Mouse (Mus musculus) hindbrain, embryonic 11.5 days (tissue): Measurements from ENCODE around the gene Npepl1. TPM values are rescaled to one million over a fixed set of nuclear protein-coding genes. Genes with fewer than 3 reads are reported as not detected.

Source experiments
- ATAC-seq: fragments of 200-750 bp; cut with Nextera tagmentation; 2 replicates; pipeline ENCODE4 v1.8.0; 2017; ENCODE audit warnings: mild to moderate bottlenecking, moderate TSS enrichment, moderate library complexity; ENCODE audit not compliant: low FRiP score
- DNase-seq: peaks from one replicate; pipeline ENCODE4 v3.0.0-alpha.2; 2015; ENCODE audit warnings: low spot score
- H3K27ac ChIP-seq: fragments of 300-500 bp; sonication (generic); 2 replicates; pipeline ENCODE4 v1.5.1; 2014; ENCODE audit warnings: mild to moderate bottlenecking, low read depth, low read length
- H3K27me3 ChIP-seq: fragments of 300-500 bp; sonication (generic); 2 replicates; pipeline ENCODE4 v1.6.1; 2014; ENCODE audit warnings: mild to moderate bottlenecking, low read length, moderate library complexity, mixed read lengths; ENCODE audit not compliant: control insufficient read depth, insufficient read depth
- H3K36me3 ChIP-seq: fragments of 300-500 bp; sonication (generic); 2 replicates; pipeline ENCODE4 v1.6.1; 2014; ENCODE audit warnings: mild to moderate bottlenecking, low read length, moderate library complexity, mixed read lengths; ENCODE audit not compliant: control insufficient read depth, insufficient read depth
- H3K4me1 ChIP-seq: fragments of 300-500 bp; sonication (generic); replicated peaks from 2 replicates; pipeline ENCODE4 v1.6.1; 2014; ENCODE audit warnings: low read length, mixed read lengths; ENCODE audit not compliant: control insufficient read depth, insufficient read depth
- H3K4me2 ChIP-seq: fragments of 300-500 bp; sonication (generic); replicated peaks from 2 replicates; pipeline ENCODE4 v1.6.1; 2014; ENCODE audit warnings: mild to moderate bottlenecking, low read depth, low read length
- H3K4me3 ChIP-seq: fragments of 300-500 bp; sonication (generic); 2 replicates; pipeline ENCODE4 v1.5.1; 2014; ENCODE audit warnings: low read depth, low read length
- H3K9ac ChIP-seq: fragments of 300-500 bp; sonication (generic); 2 replicates; pipeline ENCODE4 v1.6.1; 2014; ENCODE audit warnings: low read depth, low read length
- H3K9me3 ChIP-seq: fragments of 300-500 bp; sonication (generic); 2 replicates; pipeline ENCODE4 v1.6.1; 2016; ENCODE audit warnings: low read length; ENCODE audit not compliant: control insufficient read depth
- WGBS: fragments of 180-500 bp; shearing (Covaris S2); extraction: QIAGEN DNeasy Blood & Tissue Kit; methylation state at CpG from one replicate; pipeline ENCODE4 v1.1.7; 2014; 5-methylcytosine and 5-hydroxymethylcytosine counted together
- polyA plus RNA-seq: library from polyadenylated mRNA; unstranded; fragments of >200 nt; fragmentation: Nextera tagmentation; extraction: Ambion mirVana; gene quantifications from 2 replicates; pipeline ENCODE4 v1.2.1, GENCODE M21; 2014

Npepl1 gene
- polyA plus RNA-seq, 1 experiment from 2014 or later, result 24.6 TPM

DNA sequence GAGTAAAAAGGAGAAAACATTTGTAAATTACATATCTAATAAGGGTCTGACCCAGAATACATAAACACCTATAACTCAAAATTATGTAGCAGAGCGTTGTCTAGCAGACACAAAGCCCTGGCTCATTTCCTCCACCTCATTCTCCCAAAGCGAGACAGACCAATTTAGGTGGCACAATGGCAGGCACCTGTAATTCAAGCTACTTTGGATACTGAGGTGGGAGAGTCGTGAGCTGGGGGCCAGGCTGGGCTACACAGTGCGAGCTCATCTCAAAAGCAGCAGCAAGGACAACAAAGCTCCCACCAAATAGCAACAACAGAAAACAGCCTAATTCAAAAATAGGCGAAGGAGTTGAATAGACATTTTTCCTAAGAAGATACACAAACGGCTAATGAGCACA is 18.8 kb downstream of the Npepl1 start:
- peaks cover 4% of the 10 kb centered on the region; the same call in 1 of the 2 replicates for H3K36me3 ChIP-seq
- no peak overlapping the region for H3K4me2 ChIP-seq
- DNase-seq (no peak), ATAC-seq (no peak)
- H3K4me1 ChIP-seq, result 0 out of 2 replicates have a peak, but pooled peaks cover 4% of the 10 kb centered on the region
- H3K27me3 ChIP-seq, result no peaks in the 10 kb centered on the region
- H3K4me3 ChIP-seq, result no peak overlapping the region
- H3K27ac ChIP-seq, result no peak overlapping the region
- WGBS, result 89% methylated on average over 6 of the region's 6 CpGs
- H3K9ac ChIP-seq, result no peak overlapping the region
- no peaks in the 10 kb centered on the region for H3K9me3 ChIP-seq

DNA sequence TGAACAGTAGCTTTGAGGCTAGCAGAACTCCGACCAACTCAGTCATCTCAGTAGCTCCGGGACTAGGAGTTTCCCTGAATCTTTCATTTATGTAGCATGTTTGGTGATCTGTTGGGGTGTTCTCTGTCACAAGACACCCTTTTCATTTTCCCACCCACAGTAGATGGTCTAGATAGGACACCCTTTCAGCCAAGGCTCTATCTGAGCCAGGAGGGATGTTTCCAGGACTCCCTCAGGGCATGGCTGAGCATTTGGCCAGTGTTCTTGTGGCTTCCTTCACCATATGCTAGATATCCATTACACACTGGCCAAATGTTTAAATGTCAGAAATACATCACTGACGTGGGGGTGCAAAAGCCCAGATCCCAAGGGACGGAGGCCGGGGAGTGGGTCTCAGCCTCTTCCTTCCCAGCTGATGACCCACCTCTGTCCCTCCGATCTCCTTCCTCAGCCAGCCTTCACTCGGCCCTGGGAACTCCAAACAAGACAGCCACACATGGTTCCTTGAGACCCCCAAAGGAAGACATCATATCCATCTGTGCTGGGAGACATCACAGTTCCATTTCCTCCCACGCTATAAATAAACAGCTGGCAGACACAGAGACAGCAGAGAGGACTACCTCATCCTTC is 20.4 kb downstream of the Npepl1 start:
- WGBS, result 79% methylated on average over 8 of the region's 8 CpGs
- H3K4me2 ChIP-seq, result no peak overlapping the region
- H3K36me3 ChIP-seq, result no peaks in the 10 kb centered on the region
- H3K4me3 ChIP-seq, result no peak overlapping the region
- no peaks in the 10 kb centered on the region for H3K27me3 ChIP-seq
- H3K27ac ChIP-seq, result no peak overlapping the region
- H3K9me3 ChIP-seq, result no peaks in the 10 kb centered on the region
- no peak for ATAC-seq
- no peak overlapping the region for H3K9ac ChIP-seq
- 0 out of 2 replicates have a peak, but pooled peaks cover 4% of the 10 kb centered on the region for H3K4me1 ChIP-seq
- no peak for DNase-seq

DNA sequence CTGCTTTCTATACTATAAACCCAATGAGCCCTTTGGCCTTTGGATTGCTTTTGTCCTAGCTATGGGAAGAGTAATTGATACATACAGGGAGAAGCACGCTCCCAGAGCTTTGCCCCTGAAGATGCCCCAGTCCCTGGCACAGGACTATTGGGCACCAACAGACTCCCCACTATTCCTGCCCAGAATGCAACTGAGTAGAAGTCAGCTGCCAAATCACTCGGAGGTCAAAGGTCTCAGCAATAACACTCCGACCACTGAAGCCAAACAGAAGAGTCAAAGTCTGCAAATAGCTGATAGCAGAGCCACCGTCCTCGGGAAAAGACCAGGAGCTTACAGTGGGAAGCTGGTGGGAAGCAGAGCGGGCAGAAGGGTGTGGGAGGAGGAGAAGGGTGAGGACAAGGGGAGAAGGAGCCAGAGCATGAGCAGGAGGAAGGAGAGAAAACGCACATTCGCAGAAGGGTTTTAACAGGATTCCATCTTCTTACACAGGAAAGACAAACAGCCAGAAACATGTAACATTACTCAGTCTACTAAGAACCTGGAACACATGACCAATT is 22.3 kb downstream of the Npepl1 start:
- ATAC-seq, result no peak
- H3K27ac ChIP-seq, result no peak overlapping the region
- H3K36me3 ChIP-seq, result no peaks in the 10 kb centered on the region
- no peaks in the 10 kb centered on the region for H3K27me3 ChIP-seq
- DNase-seq, result no peak
- H3K9ac ChIP-seq, result no peak overlapping the region
- no peaks in the 10 kb centered on the region for H3K4me1 ChIP-seq
- H3K4me2 ChIP-seq, result no peak overlapping the region
- H3K9me3 ChIP-seq, result no peaks in the 10 kb centered on the region
- no peak overlapping the region for H3K4me3 ChIP-seq
- WGBS, result 86% methylated on average over 8 of the region's 8 CpGs

DNA sequence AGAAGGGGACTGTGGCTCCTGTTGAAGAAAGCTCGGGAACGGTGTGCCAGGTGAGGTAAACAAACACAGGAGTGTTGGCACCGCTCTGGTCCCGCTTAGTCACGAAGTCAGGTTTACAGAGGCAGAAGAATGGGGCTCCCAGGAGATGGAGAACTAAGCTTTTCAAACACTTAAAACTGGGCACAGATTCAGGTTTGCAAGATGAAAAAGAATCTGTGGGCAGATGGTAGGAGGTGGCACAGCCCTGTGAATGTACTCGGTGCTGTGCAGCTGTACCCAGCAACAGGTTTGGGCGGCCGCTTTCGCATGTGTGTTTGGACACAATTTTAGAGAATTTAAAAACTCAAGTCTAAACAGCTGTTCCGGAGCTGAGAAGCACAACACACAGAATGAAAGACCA is 48.9 kb downstream of the Npepl1 start:
- H3K36me3 ChIP-seq, result no peaks in the 10 kb centered on the region
- DNase-seq (no peak), ATAC-seq (no peak)
- no peaks in the 10 kb centered on the region for H3K4me1 ChIP-seq
- no peak overlapping the region for H3K27ac ChIP-seq
- no peaks in the 10 kb centered on the region for H3K9me3 ChIP-seq
- 97% methylated on average over 10 of the region's 10 CpGs for WGBS
- H3K9ac ChIP-seq, result no peak overlapping the region
- H3K27me3 ChIP-seq, result no peaks in the 10 kb centered on the region
- no peak overlapping the region for H3K4me2 ChIP-seq
- H3K4me3 ChIP-seq, result no peak overlapping the region

DNA sequence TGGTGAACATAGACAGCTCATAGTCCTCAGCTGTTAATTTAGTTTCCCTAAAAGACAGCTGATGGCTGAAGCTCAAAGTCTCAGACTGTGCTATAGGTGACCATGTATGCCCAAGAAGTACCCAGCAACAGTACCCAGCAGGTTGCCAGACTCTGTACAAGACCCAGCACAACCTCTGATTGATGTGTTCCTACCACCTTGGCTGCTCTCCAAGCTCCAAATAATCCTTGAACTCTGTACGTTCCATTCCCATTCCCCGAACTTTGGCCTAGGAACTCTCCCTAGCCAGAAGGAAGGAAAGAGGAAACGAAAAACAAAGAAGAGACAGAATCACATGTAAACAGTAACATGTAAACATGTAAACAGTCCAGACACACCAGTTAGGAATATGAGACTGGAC is 50.3 kb downstream of the Npepl1 start:
- ATAC-seq (no peak), DNase-seq (no peak)
- H3K9me3 ChIP-seq, result no peaks in the 10 kb centered on the region
- H3K27me3 ChIP-seq, result no peaks in the 10 kb centered on the region
- H3K27ac ChIP-seq, result no peak overlapping the region
- H3K4me2 ChIP-seq, result no peak overlapping the region
- no peaks in the 10 kb centered on the region for H3K36me3 ChIP-seq
- no peak overlapping the region for H3K4me3 ChIP-seq
- 90% methylated on average over 3 of the region's 3 CpGs for WGBS
- H3K9ac ChIP-seq, result no peak overlapping the region
- no peaks in the 10 kb centered on the region for H3K4me1 ChIP-seq

Other genes with a start within 250 kb of the Npepl1 start
- 8.5 and 9.8 TPM in 2 replicates for gene Stx16, start 34.0 kb upstream of the Npepl1 start, polyA plus RNA-seq
- 1,233 and 1,244 TPM in 2 replicates for gene Gnas, start 174.0 kb downstream of the Npepl1 start, polyA plus RNA-seq
- 17.6 and 22.8 TPM in 2 replicates for gene Gm20721, start 236.4 kb downstream of the Npepl1 start, polyA plus RNA-seq